Mouse (Mus musculus) liver, postnatal 0 days (tissue): ENCODE results near the gene Plcd3.

Source experiments
- CTCF ChIP-seq: sonication (generic); IDR thresholded peaks from 2 replicates; pipeline ENCODE4 v1.5.1; 2016; ENCODE audit warnings: antibody characterized with exemption, low read depth
- EP300 ChIP-seq: IDR thresholded peaks from 2 replicates; pipeline ENCODE4 v1.6.1; 2016; ENCODE audit warnings: antibody characterized with exemption, low read depth, mild to moderate bottlenecking

DNA sequence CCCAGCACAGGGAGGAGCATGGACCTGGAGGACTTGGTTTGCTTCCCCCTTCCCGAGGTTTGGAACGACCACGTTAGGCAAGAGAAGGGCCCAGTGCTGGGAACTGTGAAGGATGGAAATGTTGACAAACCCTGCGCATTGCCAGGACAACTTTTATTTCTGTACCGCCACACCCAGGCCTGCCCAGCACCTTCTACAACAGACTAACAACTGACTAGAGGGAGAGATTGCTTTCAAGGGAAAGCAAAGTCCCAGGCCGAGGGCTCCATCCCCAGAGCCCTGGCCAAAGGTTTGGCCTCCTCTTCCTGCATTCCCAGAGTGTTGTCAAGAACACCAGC lies 39.3 kb upstream of the Plcd3 start:
- TF ChIP-seq CTCF (no peak), EP300 (no peak)
